Comparison of ENCODE assay signal across 7 mouse cellular contexts in genomic region chr10:85103085-85103885, GRCm38 (mm10). TPM values are rescaled to one million over a fixed set of nuclear protein-coding genes. Genes with fewer than 3 reads are reported as not detected.
DNase-seq lines count a peak whose midpoint lies in the region; ATAC-seq lines count a peak whose summit lies in the region.

No protein-coding gene starts in this region.

- peaks cover 21% of the 10 kb centered on the region for H3K4me1 ChIP-seq in forebrain, embryonic 10.5 days

- DNase-seq in Muller cell, postnatal 12 days (ENCODE audit: inconsistent ontology term) = peak; percentile 74
- DNase-seq in c-Kit-positive CD71-positive TER-119-negative erythroid progenitor cells, embryonic 14.5 days (ENCODE audit: low read depth) = peak; percentile 16
- DNase-seq in forebrain, embryonic 10.5 days (ENCODE audit: extremely low spot score, low spot score) = peak; percentile 48
- DNase-seq in heart, postnatal 25 days (ENCODE audit: low spot score) = peak; percentile 6
- DNase-seq in left cerebral cortex, postnatal 10 days (ENCODE audit: extremely low spot score in 1 of 2, low spot score in 2 of 2) = peak; percentile 11 to 37
- peak; percentile 39 to 41 for DNase-seq in right cerebral cortex, adult 2 months (ENCODE audit: low spot score in 2 of 2)

- H3K27me3 ChIP-seq in forebrain, embryonic 10.5 days (ENCODE audit: poor library complexity, severe bottlenecking) = no peaks in the 10 kb centered on the region

- H3K36me3 ChIP-seq in forebrain, embryonic 10.5 days (replicated peaks) = no peaks in the 10 kb centered on the region

- no peaks in the 10 kb centered on the region for H3K9me3 ChIP-seq in forebrain, embryonic 10.5 days

- peak; percentile 28 for ATAC-seq in megakaryocyte, adult 5-6 weeks (ENCODE audit: poor library complexity, severe bottlenecking)

- peak overlapping the region; percentile 81 for H3K4me3 ChIP-seq in forebrain, embryonic 10.5 days

- H3K27ac ChIP-seq in forebrain, embryonic 10.5 days = peak overlapping the region; percentile 97

- WGBS in forebrain, embryonic 10.5 days = under 1% methylated on average over 34 of the region's 34 CpGs

- intact Hi-C loops in heart, postnatal 25 days (cut with DNase I) = loop anchor here (2.0 to 5.0 kb wide), 2 partner anchors 24 to 84 kb away; partner anchors contain the start of gene Cry1
- intact Hi-C loops in left cerebral cortex, postnatal 10 days (cut with DNase I) = no loop called here

RNA-seq across cellular contexts. Expression of gene Tmem263, which starts 0.9 kb away (rescaled TPM):
- 49.8 and 51.3 TPM in 2 replicates for polyA plus RNA-seq in forebrain, embryonic 10.5 days (2016; fragmentation: Nextera tagmentation; extraction: Ambion mirVana)
- total RNA-seq in heart, postnatal 25 days (2021) = 10 to 100 TPM; 15.3 to 16.8 TPM
- 10 to 100 TPM; 31.7 to 33.3 TPM for total RNA-seq in left cerebral cortex, postnatal 10 days (2021)
- total RNA-seq in megakaryocyte, adult 5-6 weeks (2015) = 11.8 and 14.0 TPM in 2 replicates
- total RNA-seq in megakaryocyte, adult 5-6 weeks (2017) = 13.0 and 14.5 TPM in 2 replicates

RNA-seq across cellular contexts. Expression of gene Fhl4, which starts 1.0 kb away (rescaled TPM):
- polyA plus RNA-seq in forebrain, embryonic 10.5 days (2016; fragmentation: Nextera tagmentation; extraction: Ambion mirVana) = 0.95 and 1.4 TPM in 2 replicates
- total RNA-seq in heart, postnatal 25 days (2021) = under 1 TPM; 0.22 to 0.31 TPM
- 1 to 10 TPM; 1.0 to 1.1 TPM for total RNA-seq in left cerebral cortex, postnatal 10 days (2021)
- 0.09 TPM in 1 of 2 replicates, not detected in the other for total RNA-seq in megakaryocyte, adult 5-6 weeks (2015)
- 0.57 TPM in 1 of 2 replicates, not detected in the other for total RNA-seq in megakaryocyte, adult 5-6 weeks (2017)

RNA-seq across cellular contexts. Expression of gene Mterf2, which starts 24.5 kb away (rescaled TPM):
- polyA plus RNA-seq in forebrain, embryonic 10.5 days (2016; fragmentation: Nextera tagmentation; extraction: Ambion mirVana) = 24.1 and 24.2 TPM in 2 replicates
- 10 to 100 TPM; 21.5 to 24.3 TPM for total RNA-seq in heart, postnatal 25 days (2021)
- 10 to 100 TPM; 13.8 to 16.4 TPM for total RNA-seq in left cerebral cortex, postnatal 10 days (2021)
- 2.4 and 3.9 TPM in 2 replicates for total RNA-seq in megakaryocyte, adult 5-6 weeks (2015)
- total RNA-seq in megakaryocyte, adult 5-6 weeks (2017) = 1.9 and 2.2 TPM in 2 replicates

Comparison
In these comparisons a context has a peak if more than half of its experiments do, and no peak if none do; other contexts are left out.
1. Peak in every context shown above with its lines: DNase-seq, ATAC-seq, H3K4me3 ChIP-seq and H3K27ac ChIP-seq.
2. DNase-seq: peak in every context shown above with its lines; median percentile 74 in Muller cell, postnatal 12 days; 48 in forebrain, embryonic 10.5 days; 40 in right cerebral cortex, adult 2 months; 24 in left cerebral cortex, postnatal 10 days; 16 in c-Kit-positive CD71-positive TER-119-negative erythroid progenitor cells, embryonic 14.5 days; 6 in heart, postnatal 25 days.